Mouse (Mus musculus) frontal cortex, adult 2 months (tissue): ENCODE results near the gene Cyp27b1. TPM values are rescaled to one million over a fixed set of nuclear protein-coding genes. Genes with fewer than 3 reads are reported as not detected.
A peak's percentile ranks its signal among the peaks of the same experiment; 100 is the strongest.
"Not testable (repeated sequence)": the region's sequence is repeated elsewhere in the genome, so short reads cannot be mapped to it uniquely, and the experiment has no call there.

ENCODE experiments used
- DNase-seq, 2 experiments: peaks; one replicate each; pipeline ENCODE4 v3.0.0; 2022; ENCODE audit warnings: low spot score in 1 of 2; ENCODE audit errors: extremely low spot score in 1 of 2
- polyA plus RNA-seq: library from polyadenylated mRNA; depleted of rRNA; stranded (reverse); fragments of >200 nt; gene quantifications from 2 replicates; pipeline ENCODE4 v1.2.3, GENCODE M21; 2012

Gene Cyp27b1
- polyA plus RNA-seq, 1 experiment, result 0.70 TPM

DNA sequence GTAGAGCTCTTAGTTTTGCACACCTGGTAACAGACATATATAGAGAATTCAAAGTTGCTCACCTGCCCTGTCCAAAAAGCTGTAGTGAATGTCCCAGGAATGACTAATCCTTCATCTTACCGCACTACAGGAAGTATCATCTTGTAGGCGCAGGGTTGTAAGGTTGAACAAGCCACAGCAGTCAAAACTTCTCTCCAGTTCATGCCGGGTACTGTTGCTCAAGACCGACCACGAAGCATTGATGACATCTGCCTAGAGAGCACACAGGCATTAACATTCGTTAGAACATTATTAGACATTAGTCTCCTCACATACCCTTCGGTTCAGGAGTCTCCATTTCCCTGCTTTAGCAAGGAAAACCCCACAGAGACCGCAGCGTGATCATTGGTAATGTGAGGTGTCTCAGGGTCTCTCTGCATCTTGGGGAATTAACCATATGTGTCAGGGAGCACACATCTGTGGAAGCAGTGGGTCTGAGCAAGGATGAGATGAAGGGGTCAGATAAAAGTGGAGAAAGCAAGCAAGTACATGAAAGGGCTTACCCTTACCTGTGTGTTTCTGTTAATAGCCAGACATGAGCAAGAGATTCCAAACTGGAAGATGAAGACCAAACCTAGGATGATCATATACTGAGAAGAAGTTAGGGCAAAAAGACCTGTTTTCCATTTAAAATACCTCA, 20.4 kb downstream of the Cyp27b1 start:
- DNase-seq, result no peak

DNA sequence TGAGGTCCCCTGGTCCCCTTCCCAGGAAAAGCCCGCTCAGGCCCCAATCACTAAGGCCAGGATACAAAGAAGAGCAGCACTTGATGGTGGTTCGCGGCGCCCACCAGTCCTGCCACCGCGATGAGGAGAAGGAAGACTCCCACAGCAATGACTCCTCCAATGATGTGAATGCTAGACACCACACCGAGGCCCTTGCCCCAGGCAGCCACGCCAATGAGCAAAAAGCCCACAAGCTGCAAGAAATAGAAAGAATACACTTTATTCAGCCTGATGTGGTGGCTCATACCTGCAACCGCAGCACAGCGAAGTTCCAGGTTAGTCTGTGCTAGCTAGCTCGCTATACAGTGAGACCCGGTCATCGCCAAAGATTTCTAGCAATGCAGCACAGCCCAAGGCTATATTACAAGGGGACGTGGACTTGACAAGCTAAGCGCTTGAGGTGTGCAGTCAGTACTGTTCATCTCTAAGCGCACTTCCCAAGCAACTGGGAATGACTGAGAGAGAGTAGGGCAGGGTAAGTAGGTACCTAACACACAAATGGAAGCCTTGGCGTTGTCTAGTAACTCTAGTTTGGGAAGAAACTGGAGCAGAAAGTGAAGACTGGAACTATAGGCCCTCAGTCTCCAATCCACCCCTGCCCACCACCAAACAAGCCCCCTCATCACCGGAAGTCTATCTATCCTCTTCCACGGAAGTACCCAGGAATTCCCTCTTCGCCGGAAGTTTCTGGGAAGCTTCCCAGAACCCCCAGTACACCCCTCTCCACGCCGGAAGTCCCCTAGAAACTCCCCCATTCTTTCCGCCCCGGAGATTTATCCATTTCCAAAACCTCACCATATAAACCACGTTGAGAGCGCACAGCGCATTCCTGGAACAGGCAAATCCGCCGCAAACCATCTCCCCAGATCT, 21.5 kb downstream of the Cyp27b1 start:
- no peak for DNase-seq

DNA sequence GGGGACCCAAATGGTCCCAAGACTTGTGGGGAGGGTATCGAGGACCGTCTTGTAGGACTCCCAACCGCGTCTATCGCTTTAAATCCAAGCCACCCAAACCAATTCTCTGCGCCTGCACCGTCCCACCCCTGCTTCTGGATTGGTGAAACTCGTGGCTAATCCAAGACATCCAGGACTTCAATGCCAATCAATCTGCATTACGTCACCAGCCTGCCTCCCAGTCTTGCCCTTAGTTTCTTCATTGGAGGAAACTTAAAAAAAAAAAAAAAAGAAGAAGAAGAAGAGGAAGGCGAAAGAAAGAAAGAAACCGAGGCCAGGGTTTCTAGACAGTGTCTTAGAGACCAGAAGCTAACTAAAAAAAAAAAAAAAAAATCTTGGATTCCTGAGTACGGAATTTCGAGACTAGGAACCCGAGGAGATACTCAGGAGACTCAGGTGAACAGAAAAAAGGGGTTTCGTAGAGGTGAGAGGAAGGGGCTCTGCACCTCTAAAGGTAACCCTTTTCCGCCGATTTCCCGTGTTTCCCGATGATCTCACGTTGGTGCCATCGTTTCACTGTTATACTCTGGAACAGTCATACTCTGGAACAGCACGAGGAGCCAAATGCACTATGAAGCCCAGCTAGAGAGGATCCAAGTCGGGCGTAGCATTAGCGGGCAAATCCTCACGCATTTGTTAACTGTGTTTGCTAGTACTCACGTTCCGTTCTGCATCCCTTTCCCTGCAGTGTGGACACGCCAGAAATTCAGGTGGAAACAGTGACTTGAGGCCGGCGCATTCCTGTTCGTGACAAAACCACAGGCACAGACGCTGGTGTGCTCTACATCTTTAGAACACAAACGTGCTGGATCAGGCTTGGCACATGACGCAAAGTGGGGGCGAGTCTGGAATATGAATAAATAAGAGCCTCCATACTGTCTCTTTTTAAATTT, 22.4 kb downstream of the Cyp27b1 start, which contains the start of gene Tspan31:
Gene Tspan31 (minus strand): TSS at position 75 of the 932 bp plus-strand sequence.
- peak; percentile 97 for DNase-seq

DNA sequence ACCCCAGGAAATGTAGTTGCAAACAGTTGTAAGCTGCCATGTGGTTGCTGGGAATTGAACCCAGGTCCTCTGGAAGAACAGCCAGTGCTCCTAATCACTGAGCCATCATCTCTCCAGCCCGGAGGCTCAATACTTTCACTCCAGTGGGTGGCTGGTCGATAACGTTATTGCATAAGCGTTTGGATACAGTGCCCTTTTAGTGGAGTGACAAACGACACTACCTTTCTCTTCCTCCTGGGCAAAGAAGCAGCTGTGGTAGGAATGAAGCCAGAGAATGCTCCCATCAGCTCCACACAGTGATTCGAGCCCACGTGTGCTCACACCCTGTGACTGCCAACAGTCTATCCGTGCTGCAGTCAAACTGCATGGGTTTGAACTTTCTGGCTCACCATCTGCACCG, 23.2 kb downstream of the Cyp27b1 start:
- DNase-seq, result no peak

DNA sequence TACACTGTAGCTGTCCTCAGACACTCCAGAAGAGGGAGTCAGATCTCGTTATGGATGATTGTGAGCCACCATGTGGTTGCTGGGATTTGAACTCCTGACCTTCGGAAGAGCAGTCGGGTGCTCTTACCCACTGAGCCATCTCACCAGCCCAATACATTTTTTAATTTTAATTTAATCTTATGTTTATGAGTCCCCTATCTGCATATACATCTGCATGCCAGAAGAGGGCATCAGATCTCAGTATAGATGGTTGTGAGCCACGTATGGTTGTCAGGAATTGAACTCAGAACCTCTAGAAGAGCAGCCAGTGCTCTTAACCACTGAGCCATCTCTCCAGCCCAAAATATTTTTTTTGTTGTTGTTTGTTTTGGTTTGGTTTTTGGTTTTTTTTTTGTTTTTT, 24.2 kb downstream of the Cyp27b1 start:
- DNase-seq, result not testable (repeated sequence)

DNA sequence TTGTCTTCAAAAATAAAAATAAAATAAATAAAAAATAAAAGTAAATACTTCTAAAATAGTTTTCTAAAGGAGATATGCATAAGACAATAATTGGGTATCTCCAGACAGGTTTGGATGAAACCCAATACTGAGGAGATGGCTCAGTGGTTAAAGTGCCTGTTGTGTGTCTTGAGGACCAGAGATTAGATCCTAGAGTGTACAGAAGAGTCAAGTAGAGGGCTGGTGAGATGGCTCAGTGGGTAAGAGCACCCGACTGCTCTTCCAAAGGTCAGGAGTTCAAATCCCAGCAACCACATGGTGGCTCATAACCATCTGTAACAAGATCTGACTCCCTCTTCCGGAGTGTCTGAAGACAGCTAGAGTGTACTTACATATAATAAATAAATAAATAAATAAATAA, 24.9 kb downstream of the Cyp27b1 start:
- DNase-seq, result not testable (repeated sequence)

DNA sequence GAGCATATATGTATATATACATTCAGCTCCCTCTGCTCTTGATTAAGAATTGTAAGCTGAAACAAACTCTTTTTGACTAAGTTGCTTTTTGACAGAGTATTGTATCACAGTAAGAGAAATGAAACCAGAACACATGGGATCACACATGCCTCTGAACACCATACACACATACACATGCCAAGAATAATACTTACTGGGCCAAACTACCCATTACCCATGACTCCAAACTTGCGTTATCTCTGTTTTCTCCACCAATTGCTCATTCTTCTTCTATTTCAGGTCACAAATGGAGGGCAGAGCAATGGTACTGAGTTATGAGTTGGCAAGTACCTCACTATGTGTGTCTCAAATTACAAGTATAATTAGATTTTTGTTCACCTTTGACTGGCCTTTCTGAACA, 25.9 kb downstream of the Cyp27b1 start:
- no peak for DNase-seq

DNA sequence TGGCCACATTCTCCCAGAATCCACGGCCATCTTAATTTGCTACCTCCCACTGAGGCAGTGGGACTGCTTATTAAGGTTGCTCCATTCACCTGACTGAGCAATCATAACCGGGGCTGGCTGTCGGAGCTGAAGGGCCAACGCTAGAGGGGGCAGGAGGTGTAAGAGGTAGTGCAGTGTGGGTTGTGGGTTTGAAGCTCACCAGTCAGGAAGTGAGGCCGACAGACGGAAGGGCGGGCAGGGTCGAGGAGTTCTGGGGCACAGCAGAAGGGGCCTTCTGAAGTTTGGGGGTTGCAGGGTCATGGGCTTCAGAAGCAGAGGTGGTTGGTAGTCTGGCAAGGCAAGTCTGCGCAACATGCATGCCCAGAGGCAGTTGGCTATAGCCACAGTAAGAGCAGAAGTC, 27.0 kb downstream of the Cyp27b1 start, which contains the start of gene Agap2:
Gene Agap2 (plus strand): TSS at position 205 of the 400 bp plus-strand sequence.
- no peak for DNase-seq

DNA sequence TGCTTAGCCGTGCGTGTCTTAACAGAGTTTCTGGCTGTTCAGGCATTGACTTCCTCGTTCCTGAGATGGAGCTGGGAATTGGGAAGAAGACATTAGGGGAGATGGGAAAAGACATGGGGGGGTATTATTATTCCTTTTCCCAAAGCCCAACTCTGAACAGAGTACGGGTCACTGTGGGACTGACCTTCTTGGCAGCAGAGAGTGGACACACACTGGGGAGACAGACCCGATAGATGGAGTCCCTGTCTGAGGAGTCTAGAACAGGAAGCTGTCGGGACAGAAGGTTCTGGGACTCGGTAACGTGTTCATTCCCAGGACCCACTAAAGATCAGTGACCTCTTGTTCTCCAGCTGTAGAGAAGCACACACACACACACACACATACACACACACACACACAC, 27.6 kb downstream of the Cyp27b1 start:
- no peak for DNase-seq

DNA sequence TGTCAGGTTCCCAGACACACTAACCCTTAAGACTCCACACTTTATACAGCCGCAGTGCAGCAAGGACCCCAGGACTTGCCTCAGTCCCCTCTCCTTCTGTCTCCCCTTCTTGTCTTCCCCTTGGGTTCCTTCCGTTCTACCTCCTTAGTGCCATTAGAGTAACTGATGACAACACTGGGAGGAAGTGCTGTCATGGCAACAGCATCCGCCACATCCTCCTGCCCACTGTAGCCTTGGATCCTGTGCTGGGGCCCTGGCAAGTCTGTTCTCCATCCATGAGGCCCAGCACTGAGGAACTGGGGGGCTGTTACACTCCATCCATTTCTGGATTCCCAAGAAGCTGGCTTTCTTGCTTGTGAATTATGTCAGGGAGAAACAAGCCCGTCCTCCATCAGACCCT, 28.0 kb downstream of the Cyp27b1 start:
- DNase-seq, result no peak

DNA sequence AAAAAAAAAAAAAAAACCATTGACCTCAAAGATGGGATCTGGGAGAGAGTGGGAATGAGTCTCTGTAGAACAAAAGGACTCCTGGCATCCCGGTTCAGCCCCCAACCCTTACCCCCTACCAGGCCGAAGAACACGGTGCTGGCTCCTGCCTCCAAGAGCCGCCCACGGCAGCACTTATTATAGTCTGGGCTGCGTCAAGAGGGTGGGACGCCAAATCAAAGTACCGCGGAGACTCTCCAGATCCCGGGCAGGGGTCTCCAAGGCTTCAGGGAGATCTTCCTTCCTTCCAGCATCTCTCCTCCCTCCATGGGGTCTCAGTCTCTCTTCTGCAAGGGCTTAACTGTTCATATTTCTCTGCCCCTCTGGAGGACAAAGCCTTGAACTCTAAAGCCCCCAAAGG, 29.5 kb downstream of the Cyp27b1 start:
- DNase-seq, result peak in 1 of 2 experiments; percentile 71

DNA sequence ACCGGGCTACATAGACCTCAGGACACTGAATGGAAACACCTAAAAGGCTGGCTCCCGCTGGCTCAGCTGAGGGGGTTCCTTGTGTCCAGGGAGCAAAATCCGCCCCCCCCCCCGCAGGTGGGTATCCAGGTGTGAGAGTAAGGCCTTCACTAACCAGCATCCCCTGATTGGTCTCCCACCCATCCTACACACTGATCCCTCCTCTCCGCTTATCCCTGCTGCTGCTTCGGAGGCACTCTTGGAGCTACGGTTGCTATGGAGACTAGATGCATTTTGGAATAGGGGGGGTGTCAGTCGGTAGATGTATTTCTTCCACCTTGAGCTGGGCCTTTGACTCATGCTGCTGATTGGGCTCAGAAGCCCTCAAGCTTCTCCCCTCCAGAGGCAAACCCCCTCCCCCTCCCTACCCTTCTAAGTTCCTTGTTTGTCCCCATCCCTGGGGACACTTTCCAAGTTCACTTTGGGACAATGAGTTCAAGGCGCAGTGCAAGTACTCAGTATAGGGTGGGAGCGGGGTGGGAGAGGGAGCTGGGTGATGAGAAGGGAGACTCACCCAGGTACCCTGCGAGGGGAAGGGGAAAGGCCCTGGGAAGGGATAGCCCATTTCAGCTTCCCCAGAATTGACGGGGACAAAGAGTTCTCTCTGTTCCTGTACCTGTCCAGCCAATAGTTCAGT, 30.1 kb downstream of the Cyp27b1 start:
- DNase-seq, result peak in 1 of 2 experiments; percentile 85

DNA sequence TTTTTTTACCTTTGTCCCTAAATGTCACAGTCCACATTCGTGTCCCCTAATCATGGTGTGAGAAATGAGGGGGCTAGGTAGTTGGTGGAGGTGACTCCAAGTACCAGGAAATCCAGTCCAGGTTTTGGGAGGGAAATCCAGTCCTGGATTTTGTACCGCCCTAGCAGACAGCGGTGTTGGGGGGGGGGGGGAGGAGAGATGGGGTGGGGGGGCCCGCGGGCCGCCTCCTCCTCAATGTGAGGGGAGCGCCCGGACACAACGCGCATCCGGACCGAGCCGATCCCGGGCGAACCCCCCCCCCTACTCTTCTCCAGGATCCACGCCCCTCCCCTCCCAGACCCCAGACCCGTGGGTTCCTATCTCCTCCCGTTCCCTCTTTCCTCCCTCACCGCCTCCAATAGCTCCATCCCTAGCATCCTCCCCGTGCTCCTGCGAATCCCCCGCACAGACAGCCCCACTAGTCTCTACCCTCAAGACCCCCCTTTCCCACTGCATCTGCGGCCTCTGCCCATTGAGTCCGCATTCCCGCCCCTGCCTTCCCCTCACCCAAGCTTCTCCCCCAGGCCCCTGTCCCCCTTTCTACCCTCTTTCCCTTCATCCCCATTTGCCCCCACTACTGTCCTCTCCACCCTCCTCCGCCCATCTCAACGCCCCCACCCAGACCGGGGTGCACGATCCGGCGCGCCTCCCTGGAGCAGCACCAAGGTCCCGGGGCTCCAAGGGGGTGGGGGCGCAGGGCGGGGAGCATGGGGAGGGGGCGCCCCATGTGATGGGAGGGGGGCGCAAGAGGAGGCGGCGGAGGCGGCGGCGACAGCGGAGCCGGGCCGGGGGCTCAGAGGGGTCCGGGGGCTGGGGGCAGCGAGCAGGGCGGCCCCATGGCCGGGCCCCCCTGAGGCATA, 30.9 kb downstream of the Cyp27b1 start:
- peak in 1 of 2 experiments; percentile 90 for DNase-seq

DNA sequence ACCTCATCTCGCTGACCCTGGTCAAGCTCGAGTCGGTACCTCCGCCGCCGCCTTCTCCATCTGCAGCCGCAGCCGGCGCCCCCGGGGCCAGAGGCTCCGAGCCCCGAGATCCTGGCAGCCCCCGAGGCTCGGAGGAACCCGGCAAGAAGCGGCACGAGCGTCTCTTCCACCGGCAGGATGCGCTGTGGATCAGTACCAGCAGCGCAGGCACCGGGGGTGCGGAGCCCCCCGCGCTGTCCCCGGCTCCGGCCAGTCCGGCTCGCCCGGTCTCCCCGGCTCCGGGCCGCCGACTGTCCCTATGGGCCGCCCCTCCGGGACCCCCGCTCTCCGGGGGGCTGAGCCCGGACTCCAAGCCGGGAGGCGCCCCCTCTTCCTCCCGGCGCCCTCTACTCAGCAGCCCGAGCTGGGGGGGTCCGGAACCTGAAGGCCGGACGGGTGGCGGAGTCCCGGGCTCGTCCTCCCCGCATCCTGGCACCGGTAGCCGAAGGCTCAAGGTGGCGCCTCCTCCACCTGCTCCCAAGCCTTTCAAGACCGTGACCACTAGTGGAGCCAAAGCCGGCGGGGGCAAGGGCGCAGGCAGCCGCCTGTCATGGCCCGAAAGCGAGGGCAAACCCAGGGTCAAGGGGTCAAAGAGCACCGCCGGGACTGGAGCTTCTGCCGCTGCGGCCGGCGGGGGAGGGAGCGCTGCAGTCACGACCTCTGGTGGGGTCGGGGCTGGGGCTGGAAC, 31.8 kb downstream of the Cyp27b1 start:
- DNase-seq, result no peak

DNA sequence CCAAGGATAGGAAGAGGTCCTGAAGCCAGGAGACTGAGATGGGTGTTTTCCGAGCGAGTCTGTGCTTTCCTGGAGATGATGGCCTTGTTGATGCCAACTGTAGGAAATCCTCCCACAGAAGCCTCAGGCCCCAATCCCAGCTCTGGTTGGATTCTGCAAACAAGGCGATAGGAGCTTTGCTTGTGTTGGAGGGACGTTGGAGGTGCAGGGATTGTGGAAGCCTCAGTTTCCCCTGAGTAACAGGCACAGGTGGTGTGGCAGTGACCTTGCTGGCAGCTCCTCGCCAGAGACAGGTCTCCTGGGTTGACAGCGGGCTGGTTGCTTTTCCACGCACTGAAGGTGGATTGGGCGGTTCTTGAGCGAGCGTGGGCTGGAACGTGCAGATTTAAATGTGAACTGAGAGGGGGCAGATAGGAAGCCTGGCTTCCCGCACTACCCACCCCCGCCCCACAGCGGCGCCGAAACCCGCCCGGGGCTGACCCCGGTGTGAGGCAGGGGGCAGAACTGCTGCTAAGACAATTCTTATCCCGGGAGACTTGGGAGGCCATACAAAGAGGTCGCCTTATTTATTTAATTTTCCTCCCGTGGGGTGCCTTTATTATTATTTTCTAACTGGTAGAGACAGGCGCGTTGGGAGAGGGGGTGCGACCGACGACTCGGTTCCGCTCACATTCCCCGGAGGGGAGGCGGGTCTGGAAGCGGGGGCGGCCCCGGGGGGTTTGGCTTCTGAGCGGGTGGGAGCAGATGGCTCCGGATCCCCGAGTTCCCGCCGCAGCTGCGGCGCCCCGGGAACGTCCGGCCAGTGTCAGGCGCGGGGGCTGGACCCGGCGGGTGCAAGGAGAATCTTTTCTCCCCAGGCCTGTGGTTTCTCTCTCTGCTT, 33.1 kb downstream of the Cyp27b1 start:
- peak in 1 of 2 experiments; percentile 79 for DNase-seq

DNA sequence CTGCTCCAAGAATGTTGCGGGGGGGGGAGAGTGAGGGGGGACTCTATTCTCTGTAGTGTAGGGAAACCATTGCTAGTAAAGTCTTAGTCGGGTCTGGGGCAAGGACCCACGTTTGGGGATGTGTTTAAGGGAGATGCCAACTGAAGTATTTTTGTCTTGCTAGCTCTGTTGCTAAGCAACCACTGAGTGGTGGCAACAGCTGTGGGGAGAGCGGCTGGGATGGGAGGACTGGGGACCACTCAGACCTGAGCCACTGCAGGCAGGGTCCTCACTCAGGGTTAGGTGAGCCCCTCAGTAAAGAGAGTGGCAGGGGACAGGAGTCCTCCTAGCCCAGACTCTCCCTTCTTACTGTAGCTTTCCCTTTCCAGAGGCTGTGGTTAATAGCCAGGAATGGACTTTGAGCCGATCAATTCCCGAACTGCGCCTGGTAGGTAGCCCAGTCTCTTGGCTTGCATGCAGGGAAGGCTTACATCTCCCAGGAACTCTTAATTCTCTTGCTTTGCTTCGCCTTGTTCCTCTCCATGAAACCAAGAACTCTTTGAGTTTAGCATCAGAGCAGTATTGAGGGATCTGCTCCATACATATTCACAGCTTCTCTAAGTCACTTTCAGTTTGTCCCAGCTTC, 34.1 kb downstream of the Cyp27b1 start:
- DNase-seq, result peak in 1 of 2 experiments; percentile 65
